Mouse (Mus musculus) ES-E14 (cell line): Measurements from ENCODE around the gene Qars. TPM values are rescaled to one million over a fixed set of nuclear protein-coding genes. Genes with fewer than 3 reads are reported as not detected.
A peak's percentile ranks its signal among the peaks of the same experiment; 100 is the strongest.

Experiments used
- DNase-seq: peaks from one replicate; pipeline ENCODE4 v3.0.0-alpha.2; 2013; ENCODE audit warnings: low read depth, low spot score
- H3K27ac ChIP-seq: 2 replicates; pipeline ENCODE4 v1.5.1; 2012; ENCODE audit warnings: low read depth, mild to moderate bottlenecking, low read length, moderate library complexity, mixed read lengths; ENCODE audit not compliant: poor library complexity, insufficient read depth, severe bottlenecking
- H3K36me3 ChIP-seq: 2 replicates; pipeline ENCODE4 v1.6.1; 2012; ENCODE audit warnings: mild to moderate bottlenecking, low read length, moderate library complexity, mixed read lengths; ENCODE audit not compliant: control insufficient read depth, poor library complexity, insufficient read depth, severe bottlenecking
- H3K4me1 ChIP-seq, 2 experiments: fragments of 150-350 bp in 1 of 2; sonication (generic) in 1 of 2; 2 replicates each; pipeline ENCODE4 v1.6.1; 2012; ENCODE audit warnings: low read length in 2 of 2, mild to moderate bottlenecking in 1 of 2, mixed read lengths in 1 of 2; ENCODE audit not compliant: control insufficient read depth in 2 of 2, insufficient read depth in 2 of 2, poor library complexity in 1 of 2
- H3K4me3 ChIP-seq, 2 experiments: fragments of 150-350 bp in 1 of 2; sonication (generic) in 1 of 2; 2 replicates each; pipeline ENCODE4 v1.5.1; 2012; ENCODE audit warnings: low read length in 2 of 2, low read depth in 1 of 2, mild to moderate bottlenecking in 1 of 2, mixed read lengths in 1 of 2; ENCODE audit not compliant: insufficient read depth in 1 of 2, poor library complexity in 1 of 2, severe bottlenecking in 1 of 2
- H3K9ac ChIP-seq: 2 replicates; pipeline ENCODE4 v1.6.1; 2012; ENCODE audit warnings: low read depth, mild to moderate bottlenecking, low read length, mixed read lengths; ENCODE audit not compliant: poor library complexity, insufficient read depth, severe bottlenecking
- H3K9me3 ChIP-seq: fragments of 150-350 bp; sonication (generic); 2 replicates; pipeline ENCODE4 v1.6.1; 2012; ENCODE audit warnings: low read depth, mild to moderate bottlenecking, low read length; ENCODE audit not compliant: control insufficient read depth, insufficient read depth
- CHD2 ChIP-seq: IDR thresholded peaks from 2 replicates; pipeline ENCODE4 v1.6.1; 2014; ENCODE audit warnings: mild to moderate bottlenecking, low read depth, low read length, inconsistent platforms
- HCFC1 ChIP-seq: IDR thresholded peaks from 2 replicates; pipeline ENCODE4 v1.6.1; 2012; ENCODE audit warnings: low read length, inconsistent platforms, borderline replicate concordance; ENCODE audit not compliant: insufficient read depth
- MAFK ChIP-seq: IDR thresholded peaks from 2 replicates; pipeline ENCODE4 v1.6.1; 2014; ENCODE audit warnings: mild to moderate bottlenecking, low read depth, low read length, inconsistent platforms; ENCODE audit not compliant: insufficient read depth
- ZC3H11A ChIP-seq: IDR thresholded peaks from 2 replicates; pipeline ENCODE4 v1.6.1; 2012; ENCODE audit warnings: low read depth, mild to moderate bottlenecking, inconsistent platforms, low read length, borderline replicate concordance
- ZNF384 ChIP-seq: IDR thresholded peaks from 2 replicates; pipeline ENCODE4 v1.6.1; 2012; ENCODE audit warnings: low read depth, low read length, inconsistent platforms
- in situ Hi-C, 2 experiments: fragments of 600-800 bp; cut with MboI; formaldehyde crosslinking; loops; one replicate each; pipeline ENCODE4 v1.15.1; 2025; ENCODE audit warnings: low sequenced_read_pairs in 2 of 2, inconsistent platforms in 1 of 2; ENCODE audit not compliant: unreplicated experiment in 2 of 2
- total RNA-seq: library from RNA; depleted of rRNA; stranded (reverse); fragments of 300-350 nt; gene quantifications from 2 replicates; pipeline ENCODE4 v1.2.3, GENCODE M21; 2012

Gene Qars
- total RNA-seq, 1 experiment: 393 TPM

DNA sequence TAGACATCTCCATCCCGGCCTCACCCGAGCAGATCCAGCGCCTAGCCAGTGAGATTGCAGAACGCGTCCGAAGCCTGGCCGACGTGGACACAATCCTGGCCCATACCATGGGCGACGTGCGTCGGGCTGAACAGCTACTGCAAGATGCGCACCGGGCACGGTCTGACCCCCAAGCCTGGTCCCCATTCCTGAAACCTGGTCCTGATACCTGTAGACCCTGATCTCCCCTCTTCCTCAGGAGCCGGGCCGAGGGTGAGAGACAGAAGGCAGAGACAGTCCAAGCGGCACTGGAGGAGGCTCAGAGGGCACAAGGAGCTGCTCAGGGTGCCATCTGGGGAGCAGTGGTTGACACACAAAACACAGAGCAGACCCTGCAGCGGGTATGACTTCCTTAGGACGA lies 18.3 kb upstream of the Qars start:
- Histone ChIP-seq H3K9ac (peak overlapping the region; percentile 38; the same call in 1 of the 2 replicates), H3K4me1 (peaks cover 3 to 14% of the 10 kb centered on the region in 2 experiments; a peak in 3 of 4 replicates), H3K9me3 (no peaks in the 10 kb centered on the region), H3K27ac (no peak overlapping the region), H3K4me3 (peak overlapping the region; percentile 5 to 13; a peak in 1 of 4 replicates), H3K36me3 (peaks cover 19% of the 10 kb centered on the region)
- in situ Hi-C loops: no loop called here
- no peak for DNase-seq
- TF ChIP-seq ZC3H11A (no peak), MAFK (no peak), HCFC1 (no peak), CHD2 (no peak), ZNF384 (no peak)

- Histone ChIP-seq H3K27ac (peak overlapping the region; percentile 40; the same call in 1 of the 2 replicates), H3K4me3 (peak overlapping the region; percentile 86 to 98), H3K9ac (peak overlapping the region; percentile 32; the same call in 1 of the 2 replicates), H3K36me3 (peaks cover 27% of the 10 kb centered on the region), H3K9me3 (no peaks in the 10 kb centered on the region), H3K4me1 (peaks cover 3 to 14% of the 10 kb centered on the region in 2 experiments; a peak in 3 of 4 replicates)
- in situ Hi-C loops: no loop called here
- DNase-seq: no peak
- TF ChIP-seq HCFC1: no peak
- TF ChIP-seq CHD2: no peak
- no peak for TF ChIP-seq ZNF384
- no peak for TF ChIP-seq ZC3H11A
- no peak for TF ChIP-seq MAFK
These were observed 17.6 kb upstream of the Qars start for GRCm38 (mm10) chr9:108489702-108490558.

DNA sequence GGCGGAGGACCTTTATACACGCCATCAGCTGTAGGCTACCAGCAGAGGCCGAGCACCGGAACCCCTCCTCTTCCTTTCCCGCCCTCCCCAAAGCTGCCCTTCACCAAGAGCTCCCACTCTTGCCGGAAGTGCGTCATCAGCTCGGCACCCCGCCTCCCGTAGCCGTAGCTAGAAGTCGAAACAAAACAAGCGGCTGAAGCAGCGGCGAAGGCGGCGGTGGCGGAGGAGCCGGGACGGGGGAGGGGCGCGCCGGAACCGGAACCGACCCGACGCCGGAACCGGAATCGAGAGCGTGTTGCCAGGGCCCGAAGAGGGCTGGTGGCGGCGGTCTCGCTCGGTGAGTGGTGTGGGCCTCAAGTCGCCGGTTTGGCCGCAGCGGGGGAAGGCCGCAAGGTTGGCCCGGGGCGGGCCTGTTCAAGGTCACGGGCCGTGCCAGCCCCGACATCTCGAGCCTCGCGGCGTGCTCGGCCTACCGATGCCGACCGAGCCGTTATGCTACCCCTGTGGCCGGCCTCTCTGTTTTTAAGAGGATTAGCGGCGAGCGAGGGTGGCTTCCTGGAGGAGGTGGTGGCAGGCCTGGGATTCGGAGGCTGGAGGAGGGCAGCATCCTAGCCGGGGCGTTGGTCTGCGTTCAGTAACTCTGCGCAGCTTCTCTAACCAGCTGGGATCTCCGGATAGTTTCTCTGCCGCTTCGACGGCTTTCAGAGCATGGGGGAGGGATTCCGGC lies 16.8 kb upstream of the Qars start, which contains the start of gene Usp19:
Usp19 (plus strand) TSS at position 44 of the 727 bp plus-strand sequence.
- H3K4me1 ChIP-seq: peaks cover 3 to 14% of the 10 kb centered on the region in 2 experiments; a peak in 3 of 4 replicates
- peaks cover 33% of the 10 kb centered on the region for H3K36me3 ChIP-seq
- H3K27ac ChIP-seq: peak within 1 kb of the TSS; percentile 85
- DNase-seq: peak; percentile 86
- H3K4me3 ChIP-seq: peak within 1 kb of the TSS; percentile 86 to 98
- TF ChIP-seq ZC3H11A (no peak), CHD2 (no peak), ZNF384 (no peak), MAFK (no peak), HCFC1 (peak; percentile 65; the same call in 1 of the 2 replicates)
- no peaks in the 10 kb centered on the region for H3K9me3 ChIP-seq
- H3K9ac ChIP-seq: peak within 1 kb of the TSS; percentile 84
- in situ Hi-C loops: no loop called here

DNA sequence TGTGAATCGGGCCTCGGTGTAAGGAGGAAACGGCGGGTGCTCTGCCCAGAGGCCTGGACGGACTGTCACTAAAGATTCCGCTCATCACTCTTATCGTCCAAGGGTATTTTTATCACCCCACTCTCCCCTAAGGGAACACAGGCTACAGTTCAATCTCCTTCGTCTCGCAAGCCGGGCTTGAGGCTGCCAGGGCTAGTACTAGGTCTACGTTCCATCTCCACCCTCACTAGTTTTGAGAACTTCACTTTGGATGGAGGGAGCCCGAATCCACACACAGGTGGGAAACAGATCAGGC lies 16.3 kb upstream of the Qars start:
- no peaks in the 10 kb centered on the region for H3K9me3 ChIP-seq
- peaks cover 3 to 14% of the 10 kb centered on the region in 2 experiments; a peak in 3 of 4 replicates for H3K4me1 ChIP-seq
- peak overlapping the region; percentile 85; the same call in 1 of the 2 replicates for H3K27ac ChIP-seq
- H3K4me3 ChIP-seq: peak overlapping the region; percentile 86 to 98
- in situ Hi-C loops: no loop called here
- H3K36me3 ChIP-seq: peaks cover 38% of the 10 kb centered on the region
- no peak for TF ChIP-seq CHD2
- no peak for TF ChIP-seq MAFK
- no peak for TF ChIP-seq ZC3H11A
- peak overlapping the region; percentile 84 for H3K9ac ChIP-seq
- no peak for DNase-seq
